Mouse (Mus musculus): ENCODE measurements around the gene Gm17469.
"Not testable (repeated sequence)": the region's sequence is repeated elsewhere in the genome, so short reads cannot be mapped to it uniquely, and the experiment has no call there.

Gm17469 gene

DNA sequence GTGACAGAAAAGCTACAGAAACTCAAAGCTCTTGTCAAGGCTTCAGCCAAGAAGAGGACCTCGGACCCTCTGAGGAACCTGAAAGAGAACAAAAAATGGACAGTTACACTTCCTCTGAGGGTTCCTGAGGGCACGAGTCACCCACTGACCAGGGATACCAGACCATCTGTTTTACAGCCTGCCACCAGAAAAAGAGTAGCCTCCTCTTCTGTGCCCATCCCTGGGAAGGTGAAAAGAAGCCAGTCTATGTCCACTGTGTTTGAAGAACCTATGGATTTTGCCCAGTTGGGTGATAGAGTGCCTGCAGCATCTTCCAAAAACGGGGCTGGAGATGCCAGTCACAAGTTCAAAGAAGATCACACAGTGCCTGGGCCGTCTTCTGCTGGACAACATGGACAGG, at the start of gene Gm17469:
TSS of gene Gm17469 (plus strand) at position 301 of the 400 bp plus-strand sequence.
- not testable (repeated sequence) for DNase-seq (ENCODE audit: low read depth, low spot score)

Measured in brain, embryonic 18.5 days (tissue).